Mouse (Mus musculus) T-cell, adult 2 months (primary cell): ENCODE data around the gene Otol1.

Experiments
- DNase-seq: peaks from one replicate; pipeline ENCODE4 v3.0.0; 2022; ENCODE audit warnings: low spot score

The Otol1 gene

DNA sequence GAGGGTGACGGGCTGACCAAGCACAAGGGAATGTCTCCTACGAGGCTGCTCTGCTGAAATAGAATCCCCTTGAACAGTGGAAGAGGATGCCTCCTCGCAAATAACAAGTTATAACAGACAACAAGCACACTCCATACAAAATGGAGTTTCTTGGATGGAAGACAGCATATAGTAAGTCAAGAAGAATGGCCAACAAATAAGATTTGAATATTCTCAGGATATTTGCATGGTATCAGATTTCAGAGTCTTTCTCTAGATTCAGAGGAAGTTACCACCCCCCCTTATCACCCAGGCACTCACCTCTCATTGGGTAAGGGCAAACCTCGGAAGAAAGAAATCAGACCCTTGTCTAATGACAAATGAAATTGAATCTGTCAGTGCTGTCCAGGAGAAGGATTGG is at the start of gene Otol1:
Gene Otol1 (plus strand): TSS at position 301 of the 400 bp plus-strand sequence.
- no peak for DNase-seq

DNA sequence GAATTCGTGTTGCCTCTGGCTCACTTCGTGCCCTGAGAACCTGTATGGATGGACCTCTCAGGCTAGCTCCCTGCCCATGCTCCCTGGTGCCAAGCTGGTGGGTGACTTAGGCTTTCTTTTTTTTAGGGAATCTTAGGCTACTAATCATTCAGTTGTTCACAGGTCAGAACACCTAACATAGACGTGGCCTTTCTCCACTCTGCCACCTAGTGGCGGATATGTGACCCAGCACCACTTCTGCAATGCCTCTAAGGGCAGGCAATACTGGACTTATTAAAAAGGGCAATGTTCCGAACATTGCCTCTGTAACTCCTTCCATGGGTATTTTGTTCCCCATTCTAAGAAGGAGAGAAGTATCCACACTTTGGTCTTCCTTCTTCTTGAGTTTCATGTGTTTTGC is 45.2 kb upstream of the Otol1 start:
- peak; percentile 1 for DNase-seq

DNA sequence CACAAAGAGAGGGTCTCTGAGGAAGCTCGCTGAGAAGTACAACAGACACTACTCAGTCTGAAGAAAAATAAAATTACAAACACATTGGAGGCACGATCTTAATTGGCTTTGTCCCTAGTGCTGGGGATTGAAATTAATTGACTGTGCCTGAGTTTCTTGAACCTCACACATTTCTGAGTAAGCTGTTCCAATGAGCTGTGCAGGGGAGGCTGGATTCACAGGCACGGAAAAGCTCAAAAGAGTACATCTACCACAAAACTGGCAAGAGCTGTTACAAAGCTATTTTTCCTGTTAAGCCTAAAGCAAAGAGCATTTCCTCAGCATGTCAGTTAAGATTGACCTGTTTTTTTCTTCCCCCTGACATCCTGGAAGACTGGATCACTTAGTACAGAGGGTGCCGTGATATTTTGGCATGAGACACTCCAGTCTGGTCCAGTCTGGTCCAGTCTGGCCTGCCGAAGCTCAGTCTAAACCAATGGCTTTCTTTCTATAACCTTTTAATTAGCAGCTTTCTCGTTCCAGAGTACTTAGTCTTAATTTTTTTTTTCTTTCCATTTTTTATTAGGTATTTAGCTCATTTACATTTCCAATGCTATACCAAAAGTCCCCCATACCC is 35.8 kb upstream of the Otol1 start:
- no peak for DNase-seq

DNA sequence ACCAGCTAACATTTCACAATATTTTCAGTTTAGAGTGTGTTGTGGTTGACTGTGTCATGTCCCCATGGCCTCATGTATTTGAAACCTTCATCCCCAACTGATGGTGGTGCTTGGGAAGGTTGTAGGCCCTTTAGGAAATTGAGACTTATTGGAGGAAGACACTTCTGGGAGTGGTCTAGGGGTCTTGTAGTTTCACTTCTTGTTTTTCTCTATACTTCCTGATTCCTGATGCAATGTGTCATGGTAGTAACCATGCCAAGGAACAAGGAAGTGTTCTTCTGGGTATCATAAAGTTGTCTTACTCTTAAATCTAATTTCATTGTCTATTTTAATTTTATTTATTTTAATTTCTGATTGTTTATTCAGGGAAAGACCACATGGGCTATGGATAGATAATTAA is 29.3 kb upstream of the Otol1 start:
- no peak for DNase-seq

DNA sequence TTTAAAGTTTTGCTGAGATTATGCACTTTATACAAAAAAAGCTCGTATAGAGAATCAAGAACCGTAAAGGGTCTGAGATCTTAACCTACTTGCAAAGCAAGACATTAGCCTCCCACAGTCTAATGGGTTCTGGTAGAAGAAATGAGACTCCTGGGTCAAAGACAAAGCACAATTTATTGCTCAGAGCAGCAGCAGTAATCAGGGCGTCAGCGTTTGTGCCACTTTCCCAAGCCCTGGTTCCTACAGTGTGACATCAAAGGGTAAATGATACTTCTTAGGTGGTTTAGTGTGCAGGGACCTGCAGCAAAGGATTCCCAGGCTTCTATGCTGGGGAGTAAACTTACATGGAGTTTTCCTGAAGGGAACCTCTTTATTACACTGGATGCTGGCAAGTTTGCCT is 13.6 kb upstream of the Otol1 start:
- DNase-seq: no peak

DNA sequence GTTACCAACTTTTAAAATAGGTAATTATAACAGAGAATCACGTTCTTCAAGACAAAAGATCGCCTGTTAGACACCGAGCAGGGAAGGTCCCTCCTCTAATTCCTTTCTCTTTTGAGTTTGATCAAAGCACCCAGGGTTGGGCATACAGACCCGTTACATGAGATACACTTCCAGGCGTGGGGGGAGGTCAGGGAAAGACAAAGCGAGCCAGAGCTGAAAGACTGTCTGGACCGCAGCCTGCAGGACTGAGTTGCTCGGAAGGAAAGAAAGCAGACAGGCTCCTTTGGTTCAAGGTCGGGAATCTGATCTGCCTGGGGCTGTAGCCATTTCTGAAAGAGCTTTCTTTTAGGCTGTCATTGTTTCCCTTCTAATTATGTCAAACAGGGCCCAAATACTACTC is 5.9 kb upstream of the Otol1 start:
- DNase-seq: no peak

DNA sequence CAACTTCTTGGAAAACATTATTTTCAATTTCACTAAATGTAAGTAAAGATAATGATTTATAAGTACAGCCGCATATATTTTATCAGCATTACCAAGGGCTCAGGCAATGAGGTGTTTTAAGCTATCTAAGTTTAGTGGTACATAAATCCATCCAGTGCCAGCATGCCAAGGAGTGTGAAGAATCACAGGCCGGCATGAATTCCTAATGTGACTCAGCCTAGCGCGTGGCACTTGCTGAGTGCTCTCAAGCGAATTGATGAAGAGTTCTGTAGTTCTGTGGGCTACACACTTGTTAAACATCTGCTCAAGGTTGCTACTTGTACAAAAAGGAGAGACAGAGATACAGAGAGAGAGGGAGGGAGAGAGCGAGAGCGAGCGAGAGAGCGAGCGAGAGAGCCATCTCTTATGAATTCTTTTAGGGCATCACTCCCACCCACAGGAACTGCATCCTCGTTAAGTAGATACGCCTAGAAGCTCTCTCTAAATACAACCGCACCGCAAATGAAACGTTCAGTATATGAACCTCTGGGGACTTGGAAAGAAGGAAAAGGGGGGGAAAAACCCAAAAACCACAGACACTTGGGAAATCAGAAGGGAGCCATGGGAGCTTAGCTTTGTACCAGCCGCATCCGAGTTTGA is 4.2 kb upstream of the Otol1 start:
- no peak for DNase-seq

DNA sequence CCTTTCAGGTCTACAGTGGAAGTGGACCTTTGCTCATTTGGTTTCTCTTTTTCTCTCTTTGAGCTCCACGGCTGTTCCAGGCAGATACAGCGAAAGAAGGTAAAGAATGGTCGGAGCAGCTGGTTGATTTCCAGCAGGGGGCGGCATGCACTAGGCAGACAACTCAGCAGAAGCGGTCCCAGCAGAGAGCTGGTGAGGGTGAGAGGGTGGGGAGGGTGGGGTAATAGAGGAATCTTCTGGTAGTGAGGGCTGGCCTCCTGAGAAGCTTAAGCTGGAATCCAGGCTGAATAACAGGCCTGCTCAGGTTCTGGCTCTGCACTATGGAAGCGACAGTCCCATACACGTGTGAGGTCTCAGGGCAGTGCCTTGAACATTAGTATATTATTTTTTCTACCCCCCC is 3.5 kb upstream of the Otol1 start:
- DNase-seq: no peak

DNA sequence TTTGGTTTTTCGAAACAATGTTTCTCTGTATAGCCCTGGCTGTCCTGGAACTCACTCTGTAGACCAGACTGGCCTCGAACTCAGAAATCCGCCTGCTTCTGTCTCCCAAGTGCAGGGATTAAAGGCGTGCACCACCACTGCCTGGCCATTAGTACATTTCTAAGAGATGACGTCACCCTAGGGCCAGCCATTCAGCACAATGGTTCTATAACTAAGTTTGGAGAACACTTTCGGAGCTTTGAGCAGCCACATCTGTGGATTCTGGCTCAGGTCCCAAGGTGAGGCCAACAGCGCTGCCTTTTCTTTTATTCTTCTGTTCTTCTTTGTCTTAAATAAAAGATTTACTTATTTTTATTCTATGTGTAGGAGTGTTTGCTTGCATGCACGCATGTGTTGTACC is 3.0 kb upstream of the Otol1 start:
- DNase-seq: no peak

DNA sequence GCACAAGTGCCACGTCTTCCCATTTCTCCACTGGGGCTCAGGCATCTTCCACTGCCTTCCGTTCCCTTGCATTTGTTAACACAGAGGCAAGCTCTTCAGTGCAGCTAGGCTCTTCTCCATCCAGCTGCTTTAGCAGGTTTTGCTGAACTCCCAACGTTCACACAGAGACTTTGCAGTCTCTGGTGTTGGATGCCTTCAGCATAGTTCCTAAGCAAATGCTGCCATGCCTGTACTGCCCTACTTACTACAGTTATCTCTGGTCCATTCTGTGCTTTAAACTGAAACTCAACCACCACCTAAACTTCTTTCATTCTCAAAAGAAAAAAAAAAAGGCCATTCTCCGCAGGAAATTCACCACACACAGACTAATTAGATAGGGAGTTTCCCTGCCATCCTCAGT is 5.2 kb downstream of the Otol1 start:
- no peak for DNase-seq

DNA sequence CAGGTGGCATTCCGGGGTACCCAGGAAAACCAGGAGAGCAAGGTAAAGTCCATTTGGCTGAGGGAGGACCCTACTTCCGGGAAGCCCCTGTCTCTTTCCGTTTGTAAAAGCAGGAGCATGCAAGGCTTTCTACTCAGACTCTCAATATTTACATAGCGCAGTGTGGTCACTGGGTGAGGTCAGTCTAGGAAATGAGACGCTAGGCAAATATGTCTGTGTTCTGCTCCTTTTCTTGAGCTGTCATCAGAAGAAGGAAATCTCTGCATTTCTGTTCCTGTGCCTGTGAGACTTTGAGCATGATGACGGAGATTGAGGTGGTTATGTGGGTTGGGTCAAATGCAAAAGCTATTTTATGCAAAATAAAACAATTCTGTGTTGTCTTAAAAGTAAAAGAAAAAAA is 19.2 kb downstream of the Otol1 start:
- no peak for DNase-seq

DNA sequence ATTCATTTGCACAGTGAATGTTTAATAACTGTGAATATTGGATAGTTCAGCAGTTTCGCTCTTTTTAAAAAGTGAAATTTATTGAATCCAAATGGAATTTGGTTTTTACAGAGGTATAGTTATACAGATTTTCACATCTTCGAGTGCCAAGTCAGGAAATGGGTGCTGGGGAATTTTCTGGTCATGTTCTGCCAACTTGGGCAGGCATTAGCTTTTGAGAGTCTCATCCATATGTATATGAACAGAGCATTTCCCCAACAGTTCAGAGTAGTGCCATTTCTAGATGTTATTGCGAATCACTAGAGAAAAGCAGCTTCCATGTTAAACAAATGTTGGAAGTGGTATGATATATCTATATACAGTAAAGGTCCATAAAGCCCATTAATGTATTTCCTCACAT is 21.8 kb downstream of the Otol1 start:
- no peak for DNase-seq

DNA sequence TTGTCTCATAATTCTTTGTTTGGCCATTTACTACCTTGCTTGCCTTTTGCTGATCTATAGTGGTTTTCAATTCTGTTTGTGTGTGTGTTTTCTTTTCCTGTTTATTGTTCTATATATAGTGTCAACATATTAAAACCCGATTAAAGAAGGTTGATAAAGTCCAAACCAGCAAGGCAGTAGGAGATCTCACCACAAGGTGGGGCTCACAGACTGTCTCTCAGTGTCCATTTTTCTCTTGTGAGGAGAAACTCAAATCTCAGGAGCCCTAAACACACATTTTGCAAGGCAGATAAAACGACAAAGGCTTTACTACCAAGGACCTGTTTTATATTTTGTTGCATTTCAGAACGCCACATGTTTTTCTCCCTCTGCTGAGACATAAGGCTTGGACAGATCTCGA is 28.2 kb downstream of the Otol1 start:
- no peak for DNase-seq
